Mouse (Mus musculus): ENCODE measurements around the gene Olfr963. TPM values are rescaled to one million over a fixed set of nuclear protein-coding genes. Genes with fewer than 3 reads are reported as not detected.
"Not testable (repeated sequence)": the region's sequence is repeated elsewhere in the genome, so short reads cannot be mapped to it uniquely, and the experiment has no call there.

Olfr963 gene
- polyA plus RNA-seq, 1 experiment = not detected

DNA sequence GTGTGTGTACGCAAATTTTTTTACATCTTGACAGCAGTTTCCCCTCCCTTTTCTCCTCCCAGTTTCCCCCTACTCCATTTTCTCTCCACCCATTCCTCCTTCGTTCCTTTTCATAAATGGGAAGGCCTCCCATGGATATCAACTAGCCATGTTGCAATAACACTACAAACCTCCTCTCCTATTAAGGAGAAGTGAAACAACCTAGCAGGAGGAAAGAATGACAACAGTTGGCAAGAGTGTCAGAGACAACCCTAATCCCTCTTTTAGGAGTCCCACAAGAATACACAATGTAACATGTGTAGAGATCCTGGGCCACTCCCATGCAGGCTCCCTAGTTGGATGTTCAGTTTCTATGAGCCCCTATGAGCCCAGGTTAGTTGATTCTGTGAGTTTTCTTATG is 7.8 kb downstream of the Olfr963 start:
- TF ChIP-seq CTCF (IDR thresholded peaks at IDR 0.05; ENCODE audit: borderline replicate concordance, insufficient read depth, low read length) (no peak), POLR2A (IDR thresholded peaks at IDR 0.05; ENCODE audit: low read depth, low read length) (no peak)
- Histone ChIP-seq H3K4me3 (ENCODE audit: insufficient read depth, low read length) (no peak overlapping the region), H3K4me1 (ENCODE audit: control insufficient read depth, insufficient read depth, low read length) (no peaks in the 10 kb centered on the region), H3K27ac (ENCODE audit: insufficient read depth, low read length) (no peak overlapping the region)

GRCm38 (mm10) chr9:39678557-39678956 is 11.6 kb downstream of the Olfr963 start:
- Histone ChIP-seq H3K4me3 (ENCODE audit: insufficient read depth, low read length) (no peak overlapping the region), H3K27ac (ENCODE audit: insufficient read depth, low read length) (no peak overlapping the region), H3K4me1 (ENCODE audit: control insufficient read depth, insufficient read depth, low read length) (no peaks in the 10 kb centered on the region)
- TF ChIP-seq POLR2A (IDR thresholded peaks at IDR 0.05; ENCODE audit: low read depth, low read length) (no peak), CTCF (IDR thresholded peaks at IDR 0.05; ENCODE audit: borderline replicate concordance, insufficient read depth, low read length) (no peak)

DNA sequence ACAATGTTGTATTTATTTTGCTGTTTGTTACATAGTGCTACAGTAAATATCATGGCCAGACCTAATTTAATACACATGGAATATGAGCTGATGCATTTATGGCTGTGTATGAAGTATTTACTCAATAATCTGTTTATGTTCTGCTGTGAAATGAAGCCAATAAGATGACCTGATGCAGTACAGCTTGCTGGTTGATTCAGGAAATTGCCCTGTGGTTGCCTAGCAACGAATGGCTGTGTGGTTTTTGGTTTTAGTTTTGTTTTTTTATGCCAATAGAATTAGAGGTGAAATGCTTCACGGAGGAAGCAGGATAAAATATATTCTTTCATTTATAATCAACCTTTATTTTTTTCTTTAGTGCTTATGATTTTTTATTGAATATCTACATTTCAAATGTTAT is 12.3 kb downstream of the Olfr963 start:
- H3K4me3 ChIP-seq (ENCODE audit: insufficient read depth, low read length) = no peak overlapping the region
- no peak overlapping the region for H3K27ac ChIP-seq (ENCODE audit: insufficient read depth, low read length)
- TF ChIP-seq CTCF (IDR thresholded peaks at IDR 0.05; ENCODE audit: borderline replicate concordance, insufficient read depth, low read length) = no peak
- TF ChIP-seq POLR2A (IDR thresholded peaks at IDR 0.05; ENCODE audit: low read depth, low read length) = no peak
- no peaks in the 10 kb centered on the region for H3K4me1 ChIP-seq (ENCODE audit: control insufficient read depth, insufficient read depth, low read length)

GRCm38 (mm10) chr9:39701123-39701522 is 34.1 kb downstream of the Olfr963 start:
- H3K27ac ChIP-seq (ENCODE audit: insufficient read depth, low read length); H3K4me3 ChIP-seq (ENCODE audit: insufficient read depth, low read length); H3K4me1 ChIP-seq (ENCODE audit: control insufficient read depth, insufficient read depth, low read length): not testable (repeated sequence)

- no peaks in the 10 kb centered on the region for H3K4me1 ChIP-seq (ENCODE audit: control insufficient read depth, insufficient read depth, low read length)
- TF ChIP-seq POLR2A (IDR thresholded peaks at IDR 0.05; ENCODE audit: low read depth, low read length) = no peak
- no peak for TF ChIP-seq CTCF (IDR thresholded peaks at IDR 0.05; ENCODE audit: borderline replicate concordance, insufficient read depth, low read length)
- no peak within 1 kb of the TSS for H3K4me3 ChIP-seq (ENCODE audit: insufficient read depth, low read length)
- H3K27ac ChIP-seq (ENCODE audit: insufficient read depth, low read length) = no peak within 1 kb of the TSS
Observed at GRCm38 (mm10) chr9:39707017-39707416, 40.0 kb downstream of the Olfr963 start, which contains the start of gene Olfr149. Olfr149 (minus strand) TSS chr9:39707117.

DNA sequence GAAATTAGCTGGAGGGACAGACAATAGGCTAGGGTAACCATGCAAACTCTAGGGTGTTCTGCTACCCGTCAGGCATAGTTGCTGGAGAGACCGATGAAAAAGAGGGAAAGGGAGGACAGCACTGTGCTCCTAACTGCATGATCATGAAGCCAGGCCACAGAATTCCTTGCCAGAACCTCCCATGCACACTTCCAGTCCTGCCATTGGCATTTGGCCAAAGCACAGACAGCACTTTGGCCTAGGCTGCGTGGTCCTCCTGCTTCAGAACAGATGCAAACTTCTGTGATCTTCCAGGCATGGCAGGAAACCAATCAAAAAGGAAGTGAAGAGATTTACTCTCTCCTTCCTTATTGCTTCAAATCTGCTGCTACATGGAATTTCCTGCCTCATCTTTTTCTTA is 42.0 kb downstream of the Olfr963 start:
- H3K4me3 ChIP-seq (ENCODE audit: insufficient read depth, low read length) = no peak overlapping the region
- no peaks in the 10 kb centered on the region for H3K4me1 ChIP-seq (ENCODE audit: control insufficient read depth, insufficient read depth, low read length)
- no peak for TF ChIP-seq POLR2A (IDR thresholded peaks at IDR 0.05; ENCODE audit: low read depth, low read length)
- no peak for TF ChIP-seq CTCF (IDR thresholded peaks at IDR 0.05; ENCODE audit: borderline replicate concordance, insufficient read depth, low read length)
- H3K27ac ChIP-seq (ENCODE audit: insufficient read depth, low read length) = no peak overlapping the region

DNA sequence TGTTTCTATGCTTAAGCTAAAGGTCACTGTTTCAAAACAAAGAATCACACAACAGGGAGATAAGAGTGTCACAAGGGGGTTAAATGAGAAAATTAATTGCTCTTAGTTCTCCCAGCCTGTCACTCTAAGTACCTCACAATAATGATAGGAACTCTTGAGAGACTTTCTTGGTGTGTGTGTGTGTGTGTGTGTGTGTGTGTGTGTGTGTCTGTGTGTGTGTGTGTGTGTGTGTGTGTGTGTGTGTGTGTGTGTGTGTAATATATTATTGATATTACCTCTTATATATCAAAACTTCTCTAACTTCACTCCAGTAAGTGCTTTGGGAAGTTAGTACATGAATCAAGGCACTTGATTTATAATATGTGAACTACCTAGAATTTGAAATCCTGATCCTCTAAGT is 44.0 kb downstream of the Olfr963 start, which contains the start of gene Olfr965:
Gene Olfr965, plus strand, starts transcription at position 301 of the 400 bp plus-strand sequence.
- TF ChIP-seq CTCF (IDR thresholded peaks at IDR 0.05; ENCODE audit: borderline replicate concordance, insufficient read depth, low read length) (no peak), POLR2A (IDR thresholded peaks at IDR 0.05; ENCODE audit: low read depth, low read length) (no peak)
- Histone ChIP-seq H3K27ac (ENCODE audit: insufficient read depth, low read length) (no peak within 1 kb of the TSS), H3K4me1 (ENCODE audit: control insufficient read depth, insufficient read depth, low read length) (no peaks in the 10 kb centered on the region), H3K4me3 (ENCODE audit: insufficient read depth, low read length) (no peak within 1 kb of the TSS)

Other genes starting within 250 kb of the Olfr963 start
- gene Olfr952, start 240.1 kb upstream of the Olfr963 start, polyA plus RNA-seq (2011; ENCODE audit: insufficient read length, low read depth, missing spikeins) = not detected in 2 replicates
- gene Olfr954, start 210.5 kb upstream of the Olfr963 start, polyA plus RNA-seq (2011; ENCODE audit: insufficient read length, low read depth, missing spikeins) = not detected in 2 replicates
- gene Olfr955, start 195.3 kb upstream of the Olfr963 start, polyA plus RNA-seq (2011; ENCODE audit: insufficient read length, low read depth, missing spikeins) = not detected in 2 replicates
- gene Olfr44, start 173.2 kb upstream of the Olfr963 start, polyA plus RNA-seq (2011; ENCODE audit: insufficient read length, low read depth, missing spikeins) = not detected in 2 replicates
- gene Olfr957, start 151.4 kb upstream of the Olfr963 start, polyA plus RNA-seq (2011; ENCODE audit: insufficient read length, low read depth, missing spikeins) = not detected in 2 replicates
- not detected in 2 replicates for gene Olfr958, start 113.2 kb upstream of the Olfr963 start, polyA plus RNA-seq (2011; ENCODE audit: insufficient read length, low read depth, missing spikeins)
- gene Olfr959, start 91.6 kb upstream of the Olfr963 start, polyA plus RNA-seq (2011; ENCODE audit: insufficient read length, low read depth, missing spikeins) = not detected in 2 replicates
- 27.0 and 64.8 TPM in 2 replicates for gene AW551984, start 62.8 kb upstream of the Olfr963 start, polyA plus RNA-seq (2011; ENCODE audit: insufficient read length, low read depth, missing spikeins)
- not detected in 2 replicates for gene Olfr148, start 56.5 kb upstream of the Olfr963 start, polyA plus RNA-seq (2011; ENCODE audit: insufficient read length, low read depth, missing spikeins)
- not detected in 2 replicates for gene Olfr960, start 45.8 kb upstream of the Olfr963 start, polyA plus RNA-seq (2011; ENCODE audit: insufficient read length, low read depth, missing spikeins)
- not detected in 2 replicates for gene Olfr961, start 22.1 kb upstream of the Olfr963 start, polyA plus RNA-seq (2011; ENCODE audit: insufficient read length, low read depth, missing spikeins)
- not detected in 2 replicates for gene Olfr149, start 39.9 kb downstream of the Olfr963 start, polyA plus RNA-seq (2011; ENCODE audit: insufficient read length, low read depth, missing spikeins)
- not detected in 2 replicates for gene Olfr965, start 44.1 kb downstream of the Olfr963 start, polyA plus RNA-seq (2011; ENCODE audit: insufficient read length, low read depth, missing spikeins)
- gene Olfr150, start 63.8 kb downstream of the Olfr963 start, polyA plus RNA-seq (2011; ENCODE audit: insufficient read length, low read depth, missing spikeins) = not detected in 2 replicates
- gene Olfr967, start 79.0 kb downstream of the Olfr963 start, polyA plus RNA-seq (2011; ENCODE audit: insufficient read length, low read depth, missing spikeins) = not detected in 2 replicates
- not detected in 2 replicates for gene Olfr968, start 116.0 kb downstream of the Olfr963 start, polyA plus RNA-seq (2011; ENCODE audit: insufficient read length, low read depth, missing spikeins)
- not detected in 2 replicates for gene Olfr969, start 123.7 kb downstream of the Olfr963 start, polyA plus RNA-seq (2011; ENCODE audit: insufficient read length, low read depth, missing spikeins)
- not detected in 2 replicates for gene Olfr970, start 141.7 kb downstream of the Olfr963 start, polyA plus RNA-seq (2011; ENCODE audit: insufficient read length, low read depth, missing spikeins)
- not detected in 2 replicates for gene Olfr971, start 169.7 kb downstream of the Olfr963 start, polyA plus RNA-seq (2011; ENCODE audit: insufficient read length, low read depth, missing spikeins)
- not detected in 2 replicates for gene Olfr972, start 199.2 kb downstream of the Olfr963 start, polyA plus RNA-seq (2011; ENCODE audit: insufficient read length, low read depth, missing spikeins)
- not detected in 2 replicates for gene Olfr229, start 240.1 kb downstream of the Olfr963 start, polyA plus RNA-seq (2011; ENCODE audit: insufficient read length, low read depth, missing spikeins)

All from embryonic fibroblast, embryonic 13.5 days (primary cell).